Mouse (Mus musculus) stomach, embryonic 14.5 days (tissue): Measurements from ENCODE around the gene Wbp1. TPM values are rescaled to one million over a fixed set of nuclear protein-coding genes. Genes with fewer than 3 reads are reported as not detected.
"Not testable (repeated sequence)": the region's sequence is repeated elsewhere in the genome, so short reads cannot be mapped to it uniquely, and the experiment has no call there.

Experiments
- ATAC-seq: fragments of 200-750 bp; cut with Nextera tagmentation; 2 replicates; pipeline ENCODE4 v1.8.0; 2017; ENCODE audit warnings: low read depth, moderate TSS enrichment; ENCODE audit not compliant: insufficient number of reproducible peaks, insufficient read depth, low FRiP score
- H3K27ac ChIP-seq: fragments of 300-500 bp; sonication (generic); 2 replicates; pipeline ENCODE4 v1.5.1; 2014; ENCODE audit warnings: mild to moderate bottlenecking, low read length, moderate library complexity, mixed read lengths
- H3K27me3 ChIP-seq: fragments of 300-500 bp; sonication (generic); 2 replicates; pipeline ENCODE4 v1.6.1; 2014; ENCODE audit warnings: low read length, control low read depth, mixed read lengths; ENCODE audit not compliant: control insufficient read depth, insufficient read depth
- H3K36me3 ChIP-seq: fragments of 300-500 bp; sonication (generic); 2 replicates; pipeline ENCODE4 v1.6.1; 2014; ENCODE audit warnings: mild to moderate bottlenecking, control low read depth, low read length, moderate library complexity, mixed read lengths; ENCODE audit not compliant: control insufficient read depth, insufficient read depth
- H3K4me1 ChIP-seq: fragments of 300-500 bp; sonication (generic); 2 replicates; pipeline ENCODE4 v1.6.1; 2014; ENCODE audit warnings: low read length, control low read depth, mixed read lengths; ENCODE audit not compliant: control insufficient read depth, insufficient read depth
- H3K4me2 ChIP-seq: fragments of 300-500 bp; sonication (generic); replicated peaks from 2 replicates; pipeline ENCODE4 v1.6.1; 2014; ENCODE audit warnings: low read depth, low read length, control low read depth
- H3K4me3 ChIP-seq: fragments of 300-500 bp; sonication (generic); 2 replicates; pipeline ENCODE4 v1.5.1; 2014; ENCODE audit warnings: low read depth, low read length, control low read depth
- H3K9ac ChIP-seq: fragments of 300-500 bp; sonication (generic); replicated peaks from 2 replicates; pipeline ENCODE4 v1.6.1; 2014; ENCODE audit warnings: low read depth, mild to moderate bottlenecking, control low read depth, low read length, moderate library complexity, mixed read lengths
- H3K9me3 ChIP-seq: fragments of 300-500 bp; sonication (generic); 2 replicates; pipeline ENCODE4 v1.6.1; 2016; ENCODE audit warnings: low read depth, low read length, control low read depth; ENCODE audit not compliant: control insufficient read depth
- WGBS: fragments of 180-500 bp; shearing (Covaris S2); extraction: QIAGEN DNeasy Blood & Tissue Kit; methylation state at CpG from one replicate; pipeline ENCODE4 v1.1.7; 2014; 5-methylcytosine and 5-hydroxymethylcytosine counted together
- polyA plus RNA-seq: library from polyadenylated mRNA; unstranded; fragments of >200 nt; fragmentation: Nextera tagmentation; extraction: Ambion mirVana; gene quantifications from 2 replicates; pipeline ENCODE4 v1.2.1, GENCODE M21; 2014

Wbp1 gene
- polyA plus RNA-seq, 1 experiment from 2014 or later = 99.6 TPM

- peak overlapping the region; percentile 68 for H3K4me2 ChIP-seq
- peak overlapping the region; percentile 39 for H3K4me3 ChIP-seq
- no peak overlapping the region for H3K27ac ChIP-seq
- under 1% methylated on average over 49 of the region's 49 CpGs for WGBS
- peak overlapping the region; percentile 37; the same call in 1 of the 2 replicates for H3K9ac ChIP-seq
- no peaks in the 10 kb centered on the region for H3K36me3 ChIP-seq
- H3K27me3 ChIP-seq = peaks cover 11% of the 10 kb centered on the region
- no peak for ATAC-seq
- no peaks in the 10 kb centered on the region for H3K9me3 ChIP-seq
- peaks cover 11% of the 10 kb centered on the region; the same call in 1 of the 2 replicates for H3K4me1 ChIP-seq
Observed at GRCm38 (mm10) chr6:83161921-83162641, 40.7 kb upstream of the Wbp1 start.

DNA sequence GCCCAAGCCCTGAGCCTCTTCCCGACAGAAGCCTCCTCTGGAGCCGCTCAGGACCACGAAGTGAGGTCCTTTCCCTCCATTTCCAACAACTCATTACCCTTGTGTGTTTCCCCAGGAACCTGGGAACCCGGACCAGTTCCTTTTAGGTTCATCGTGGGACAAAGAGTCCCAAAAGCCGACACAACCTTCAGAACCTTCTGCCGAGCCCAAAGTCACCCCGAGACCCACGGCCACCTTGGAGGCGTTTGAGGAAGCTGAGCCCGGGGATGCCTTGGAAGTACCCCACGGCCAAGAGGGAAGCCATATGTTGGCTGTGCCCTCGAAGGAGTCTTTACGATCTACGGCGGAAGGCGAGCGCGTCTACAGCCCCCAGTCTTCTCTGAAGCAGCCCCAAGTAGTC is 40.1 kb upstream of the Wbp1 start:
- H3K36me3 ChIP-seq = no peaks in the 10 kb centered on the region
- no peaks in the 10 kb centered on the region for H3K9me3 ChIP-seq
- WGBS = 10% methylated on average over 19 of the region's 19 CpGs
- H3K4me3 ChIP-seq = peak overlapping the region; percentile 39
- peak overlapping the region; percentile 68 for H3K4me2 ChIP-seq
- peaks cover 11% of the 10 kb centered on the region for H3K27me3 ChIP-seq
- H3K9ac ChIP-seq = peak overlapping the region; percentile 37; the same call in 1 of the 2 replicates
- H3K4me1 ChIP-seq = peaks cover 7% of the 10 kb centered on the region; the same call in 1 of the 2 replicates
- no peak for ATAC-seq
- no peak overlapping the region for H3K27ac ChIP-seq

- ATAC-seq, H3K36me3 ChIP-seq, H3K4me1 ChIP-seq, H3K27ac ChIP-seq, H3K9me3 ChIP-seq, H3K4me2 ChIP-seq, H3K9ac ChIP-seq, H3K4me3 ChIP-seq: not testable (repeated sequence)
- H3K27me3 ChIP-seq = peaks cover 11% of the 10 kb centered on the region
- WGBS = 23% methylated on average over 3 of the region's 3 CpGs
Observed at GRCm38 (mm10) chr6:83159456-83159855, 38.1 kb upstream of the Wbp1 start.

DNA sequence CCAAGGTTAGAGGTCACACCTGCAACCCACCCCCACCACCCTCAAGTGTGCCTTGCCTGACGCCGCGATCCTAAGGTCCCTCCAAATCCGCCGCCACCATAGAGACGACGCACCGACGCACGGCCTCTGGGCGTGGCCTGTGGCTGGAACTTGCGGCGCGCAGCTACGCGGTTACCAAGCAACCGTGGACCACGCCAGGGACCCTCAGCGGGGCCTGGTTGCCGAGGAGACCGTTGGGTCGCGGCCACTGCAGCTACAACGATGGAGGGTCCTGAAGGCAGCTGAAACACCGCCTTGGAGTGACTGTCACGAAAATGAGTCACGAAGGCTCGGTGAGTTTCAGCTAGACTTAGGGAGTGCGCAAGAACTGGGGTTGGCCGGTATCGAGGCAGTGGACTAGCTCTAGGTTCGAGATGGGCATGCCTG is 34.9 kb upstream of the Wbp1 start, which contains the start of the genes Wdr54 and 1700003E16Rik:
Gene Wdr54, minus strand, starts transcription at position 139 of the 426 bp plus-strand sequence.
Gene 1700003E16Rik, plus strand, starts transcription at position 146 of the 426 bp plus-strand sequence.
- peak; percentile 81; the same call in 1 of the 2 replicates for ATAC-seq
- peaks cover 5% of the 10 kb centered on the region for H3K27me3 ChIP-seq
- 2% methylated on average over 32 of the region's 32 CpGs for WGBS
- H3K9me3 ChIP-seq = no peaks in the 10 kb centered on the region
- peak within 1 kb of the TSS; percentile 32; the same call in 1 of the 2 replicates for H3K9ac ChIP-seq
- no peaks in the 10 kb centered on the region for H3K4me1 ChIP-seq
- H3K4me2 ChIP-seq = peak within 1 kb of the TSS; percentile 71
- peaks cover 6% of the 10 kb centered on the region for H3K36me3 ChIP-seq
- peak within 1 kb of the TSS; percentile 46 for H3K4me3 ChIP-seq
- no peak within 1 kb of the TSS for H3K27ac ChIP-seq

- H3K4me3 ChIP-seq = peak overlapping the region; percentile 46
- no peak overlapping the region for H3K27ac ChIP-seq
- peaks cover 1% of the 10 kb centered on the region for H3K27me3 ChIP-seq
- peaks cover 6% of the 10 kb centered on the region for H3K36me3 ChIP-seq
- no peaks in the 10 kb centered on the region for H3K4me1 ChIP-seq
- H3K9me3 ChIP-seq = no peaks in the 10 kb centered on the region
- peak overlapping the region; percentile 32; the same call in 1 of the 2 replicates for H3K9ac ChIP-seq
- WGBS = 6% methylated on average over 23 of the region's 23 CpGs
- no peak for ATAC-seq
- peak overlapping the region; percentile 71 for H3K4me2 ChIP-seq
Observed at GRCm38 (mm10) chr6:83155552-83156238, 34.3 kb upstream of the Wbp1 start.

DNA sequence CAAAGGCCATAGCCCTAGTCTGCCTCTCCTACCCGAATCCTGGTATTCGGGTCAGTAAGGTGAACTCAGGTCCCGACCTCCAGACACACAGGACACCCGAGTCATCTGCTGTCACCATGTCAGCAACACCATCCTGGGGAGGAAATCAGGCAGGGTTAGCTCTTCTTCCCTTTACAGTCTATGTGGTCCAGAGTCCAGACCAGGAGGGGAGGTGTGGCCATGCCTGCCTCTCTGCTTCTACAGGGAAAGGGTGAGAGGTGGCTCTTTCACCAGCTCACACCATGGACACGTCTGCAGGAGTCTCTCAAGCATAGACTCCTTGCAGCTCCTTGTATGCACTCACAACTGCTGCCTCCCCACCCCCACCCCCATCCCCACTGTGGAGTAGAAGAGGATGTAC is 32.1 kb upstream of the Wbp1 start:
- Histone ChIP-seq H3K27ac (no peak overlapping the region), H3K9me3 (no peaks in the 10 kb centered on the region), H3K9ac (no peak overlapping the region), H3K4me3 (no peak overlapping the region), H3K4me1 (no peaks in the 10 kb centered on the region), H3K27me3 (no peaks in the 10 kb centered on the region), H3K36me3 (peaks cover 17% of the 10 kb centered on the region), H3K4me2 (no peak overlapping the region)
- 72% methylated on average over 5 of the region's 5 CpGs for WGBS
- ATAC-seq = no peak

GRCm38 (mm10) chr6:83153038-83153437 is 31.7 kb upstream of the Wbp1 start:
- 89% methylated on average over 12 of the region's 12 CpGs for WGBS
- H3K4me1 ChIP-seq = no peaks in the 10 kb centered on the region

GRCm38 (mm10) chr6:83151721-83152120 is 30.4 kb upstream of the Wbp1 start:
- no peaks in the 10 kb centered on the region for H3K27me3 ChIP-seq
- H3K9ac ChIP-seq = no peak overlapping the region
- H3K27ac ChIP-seq = no peak overlapping the region
- H3K9me3 ChIP-seq = no peaks in the 10 kb centered on the region
- 33% methylated on average over 8 of the region's 8 CpGs for WGBS
- H3K4me3 ChIP-seq = no peak overlapping the region
- H3K36me3 ChIP-seq = peaks cover 33% of the 10 kb centered on the region
- no peaks in the 10 kb centered on the region for H3K4me1 ChIP-seq
- no peak for ATAC-seq
- H3K4me2 ChIP-seq = no peak overlapping the region

More at GRCm38 (mm10) chr6:83153038-83153437, 31.7 kb upstream of the Wbp1 start:
- Histone ChIP-seq H3K4me3 (no peak overlapping the region), H3K9ac (no peak overlapping the region), H3K9me3 (no peaks in the 10 kb centered on the region), H3K36me3 (peaks cover 20% of the 10 kb centered on the region), H3K27ac (no peak overlapping the region), H3K4me2 (no peak overlapping the region), H3K27me3 (no peaks in the 10 kb centered on the region)
- ATAC-seq = no peak
